Mouse (Mus musculus) C2C12 (cell line): ENCODE data around the gene Nos1.
A peak's percentile ranks its signal among the peaks of the same experiment; 100 is the strongest.

Experiments used
- CEBPB ChIP-seq: IDR thresholded peaks from one replicate; pipeline ENCODE4 v1.6.1; 2011; ENCODE audit warnings: low read depth, mild to moderate bottlenecking, control low read depth, moderate library complexity
- CTCF ChIP-seq: IDR thresholded peaks from one replicate; pipeline ENCODE4 v1.5.1; 2011; ENCODE audit not compliant: control insufficient read depth, insufficient read depth, insufficient read length
- FOSL1 ChIP-seq: IDR thresholded peaks from one replicate; pipeline ENCODE4 v1.8.0; 2011; ENCODE audit warnings: mild to moderate bottlenecking, low read length; ENCODE audit not compliant: poor library complexity, insufficient read depth, severe bottlenecking
- MYOD1 ChIP-seq: IDR thresholded peaks from one replicate; pipeline ENCODE4 v1.6.1; 2011; ENCODE audit warnings: low read depth; ENCODE audit not compliant: control insufficient read depth, insufficient read length
- MYOG ChIP-seq: IDR thresholded peaks from one replicate; pipeline ENCODE4 v1.6.1; 2011; ENCODE audit not compliant: control insufficient read depth, insufficient read length; ENCODE audit errors: extremely low read depth
- USF1 ChIP-seq: IDR thresholded peaks from one replicate; pipeline ENCODE4 v1.6.1; 2011; ENCODE audit warnings: low read depth, mild to moderate bottlenecking, control low read depth, moderate library complexity

DNA sequence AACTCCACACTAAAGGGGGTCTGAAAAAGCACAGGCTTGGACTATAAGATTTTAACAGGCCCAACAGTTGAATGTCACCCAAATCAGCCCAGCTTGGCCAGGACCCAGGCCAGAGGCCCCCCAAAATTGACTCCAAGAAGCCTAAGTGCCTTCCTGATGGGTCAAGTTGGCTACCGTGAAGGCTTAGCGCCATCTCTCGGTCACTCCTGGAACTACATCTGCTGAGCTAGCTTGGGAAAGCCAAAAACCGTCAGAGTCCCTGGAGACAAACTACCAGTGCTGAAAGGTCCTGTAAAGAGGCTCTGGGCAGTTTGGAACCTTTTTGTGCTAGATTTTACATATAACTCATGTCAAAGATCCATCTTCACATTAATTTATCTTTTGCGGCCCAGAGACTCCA, 56.1 kb downstream of the Nos1 start:
- peak; percentile 11 for TF ChIP-seq CTCF
- no peak for TF ChIP-seq MYOD1
- no peak for TF ChIP-seq MYOG
- TF ChIP-seq USF1, result no peak
- TF ChIP-seq FOSL1, result no peak
- no peak for TF ChIP-seq CEBPB
